Mouse (Mus musculus) MEL (cell line): ENCODE results near the gene Rps11. TPM values are rescaled to one million over a fixed set of nuclear protein-coding genes. Genes with fewer than 3 reads are reported as not detected.

Experiments
- DNase-seq: peaks from one replicate; pipeline ENCODE4 v3.0.0; 2011; ENCODE audit warnings: low read depth, low spot score
- H3K27ac ChIP-seq: 2 replicates; pipeline ENCODE4 v1.5.1; 2012; ENCODE audit warnings: low read depth, mild to moderate bottlenecking, control low read depth, low read length, moderate library complexity; ENCODE audit not compliant: control insufficient read depth
- H3K27me3 ChIP-seq, 2 experiments: fragments of 150-350 bp in 1 of 2; sonication (generic) in 1 of 2; 2 replicates each; pipeline ENCODE4 v1.6.1; 2012; ENCODE audit warnings: low read length in 2 of 2, mild to moderate bottlenecking in 2 of 2, improper control_type of control experiment in 1 of 2, moderate library complexity in 1 of 2; ENCODE audit not compliant: insufficient read depth in 2 of 2, control insufficient read depth in 1 of 2
- H3K36me3 ChIP-seq, 2 experiments: 2 replicates each; pipeline ENCODE4 v1.6.1; 2012 to 2014; ENCODE audit warnings: low read length in 2 of 2, improper control_type of control experiment in 1 of 2, inconsistent platforms in 1 of 2, mild to moderate bottlenecking in 1 of 2; ENCODE audit not compliant: insufficient read depth in 2 of 2, control insufficient read depth in 1 of 2
- H3K4me1 ChIP-seq, 2 experiments: fragments of 150-350 bp in 1 of 2; sonication (generic) in 1 of 2; 2 replicates each; pipeline ENCODE4 v1.6.1; 2012; ENCODE audit warnings: low read length in 2 of 2, improper control_type of control experiment in 1 of 2, mild to moderate bottlenecking in 1 of 2; ENCODE audit not compliant: insufficient read depth in 2 of 2, control insufficient read depth in 1 of 2
- H3K4me3 ChIP-seq, 2 experiments: fragments of 150-350 bp in 1 of 2; sonication (generic) in 1 of 2; 2 replicates each; pipeline ENCODE4 v1.5.1; 2012; ENCODE audit warnings: low read depth in 2 of 2, low read length in 2 of 2, mild to moderate bottlenecking in 2 of 2, moderate library complexity in 2 of 2, control low read depth in 1 of 2, improper control_type of control experiment in 1 of 2; ENCODE audit not compliant: control insufficient read depth in 1 of 2, insufficient read depth in 1 of 2
- H3K79me2 ChIP-seq: 2 replicates; pipeline ENCODE4 v1.6.1; 2012; ENCODE audit warnings: mild to moderate bottlenecking, low read length, moderate library complexity; ENCODE audit not compliant: control insufficient read depth, poor library complexity, insufficient read depth
- H3K9ac ChIP-seq: 2 replicates; pipeline ENCODE4 v1.6.1; 2012; ENCODE audit warnings: low read depth, mild to moderate bottlenecking, control low read depth, low read length, moderate library complexity; ENCODE audit not compliant: control insufficient read depth, poor library complexity, severe bottlenecking
- H3K9me3 ChIP-seq: fragments of 150-350 bp; sonication (generic); replicated peaks from 2 replicates; pipeline ENCODE4 v1.6.1; 2012; ENCODE audit warnings: mild to moderate bottlenecking, low read length, improper control_type of control experiment, moderate library complexity; ENCODE audit not compliant: insufficient read depth
- BHLHE40 ChIP-seq: IDR thresholded peaks from 2 replicates; pipeline ENCODE4 v1.6.1; 2012; ENCODE audit warnings: low read depth, mild to moderate bottlenecking, inconsistent platforms, low read length, improper control_type of control experiment, borderline replicate concordance
- CHD1 ChIP-seq: IDR thresholded peaks from 2 replicates; pipeline ENCODE4 v1.6.1; 2012; ENCODE audit warnings: low read depth, mild to moderate bottlenecking, inconsistent platforms, low read length, improper control_type of control experiment
- CHD2 ChIP-seq: IDR thresholded peaks from 2 replicates; pipeline ENCODE4 v1.6.1; 2011; ENCODE audit warnings: low read length, improper control_type of control experiment
- CTCF ChIP-seq, 3 experiments: IDR thresholded peaks in 2 of 3; conservative IDR thresholded peaks in 1 of 3; 2 replicates each; pipeline ENCODE4 v1.5.1; 2011 to 2012; ENCODE audit warnings: low read length in 3 of 3, low read depth in 2 of 3, mild to moderate bottlenecking in 2 of 3, improper control_type of control experiment in 1 of 3, inconsistent platforms in 1 of 3, mixed read lengths in 1 of 3, moderate library complexity in 1 of 3; ENCODE audit not compliant: control insufficient read depth in 1 of 3, insufficient read depth in 1 of 3, poor library complexity in 1 of 3, severe bottlenecking in 1 of 3
- ELF1 ChIP-seq: IDR thresholded peaks from 2 replicates; pipeline ENCODE4 v1.6.1; 2014; ENCODE audit warnings: low read depth, mild to moderate bottlenecking, inconsistent platforms, low read length, improper control_type of control experiment, moderate library complexity
- EP300 ChIP-seq, 2 experiments: IDR thresholded peaks; 2 replicates each; pipeline ENCODE4 v1.6.1; 2011; ENCODE audit warnings: improper control_type of control experiment in 2 of 2, low read length in 2 of 2, low read depth in 1 of 2, mild to moderate bottlenecking in 1 of 2
- ETS1 ChIP-seq: IDR thresholded peaks from 2 replicates; pipeline ENCODE4 v1.6.1; 2012; ENCODE audit warnings: low read depth, mild to moderate bottlenecking, inconsistent platforms, low read length, improper control_type of control experiment, moderate library complexity
- GATA1 ChIP-seq: IDR thresholded peaks from 2 replicates; pipeline ENCODE4 v1.6.1; 2011; ENCODE audit warnings: low read depth, low read length, improper control_type of control experiment
- KAT2A ChIP-seq: conservative IDR thresholded peaks from 2 replicates; pipeline ENCODE4 v1.6.1; 2012; ENCODE audit warnings: low read depth, low read length, improper control_type of control experiment, inconsistent platforms
- MAFK ChIP-seq: IDR thresholded peaks from 2 replicates; pipeline ENCODE4 v1.6.1; 2011; ENCODE audit warnings: low read depth, mild to moderate bottlenecking, low read length, improper control_type of control experiment, borderline replicate concordance
- MAX ChIP-seq: IDR thresholded peaks from 2 replicates; pipeline ENCODE4 v1.6.1; 2011; ENCODE audit warnings: low read length, improper control_type of control experiment
- MAZ ChIP-seq: IDR thresholded peaks from 2 replicates; pipeline ENCODE4 v1.6.1; 2012; ENCODE audit warnings: low read depth, mild to moderate bottlenecking, inconsistent platforms, low read length, improper control_type of control experiment
- MEF2A ChIP-seq: IDR thresholded peaks from 2 replicates; pipeline ENCODE4 v1.6.1; 2014; ENCODE audit warnings: low read depth, mild to moderate bottlenecking, inconsistent platforms, low read length, improper control_type of control experiment; ENCODE audit not compliant: poor library complexity, insufficient replicate concordance, severe bottlenecking; ENCODE audit errors: extremely low read depth
- MXI1 ChIP-seq: IDR thresholded peaks from 2 replicates; pipeline ENCODE4 v1.6.1; 2011; ENCODE audit warnings: mild to moderate bottlenecking, low read depth, low read length, improper control_type of control experiment
- MYC ChIP-seq: IDR thresholded peaks from 2 replicates; pipeline ENCODE4 v1.6.1; 2011; ENCODE audit warnings: low read depth, mild to moderate bottlenecking, low read length, improper control_type of control experiment, moderate library complexity
- POLR2AphosphoS2 ChIP-seq: IDR thresholded peaks from 2 replicates; pipeline ENCODE4 v1.6.1; 2011; ENCODE audit warnings: low read length, improper control_type of control experiment
- RAD21 ChIP-seq: IDR thresholded peaks from 2 replicates; pipeline ENCODE4 v1.6.1; 2011; ENCODE audit warnings: mild to moderate bottlenecking, low read depth, low read length, improper control_type of control experiment
- SIN3A ChIP-seq: IDR thresholded peaks from 2 replicates; pipeline ENCODE4 v1.6.1; 2012; ENCODE audit warnings: low read length, improper control_type of control experiment, inconsistent platforms
- SMC3 ChIP-seq: IDR thresholded peaks from 2 replicates; pipeline ENCODE4 v1.6.1; 2011; ENCODE audit warnings: low read depth, low read length, improper control_type of control experiment
- TAL1 ChIP-seq: IDR thresholded peaks from 2 replicates; pipeline ENCODE4 v1.6.1; 2012; ENCODE audit warnings: mild to moderate bottlenecking, inconsistent platforms, low read length, moderate library complexity, mixed read lengths
- TCF12 ChIP-seq: IDR thresholded peaks from 2 replicates; pipeline ENCODE4 v1.6.1; 2014; ENCODE audit warnings: low read depth, mild to moderate bottlenecking, inconsistent platforms, low read length, improper control_type of control experiment, moderate library complexity
- USF2 ChIP-seq, 2 experiments: IDR thresholded peaks; 2 replicates each; pipeline ENCODE4 v1.6.1; 2011 to 2012; ENCODE audit warnings: improper control_type of control experiment in 2 of 2, low read length in 2 of 2, borderline replicate concordance in 1 of 2, inconsistent platforms in 1 of 2, low read depth in 1 of 2, mild to moderate bottlenecking in 1 of 2; ENCODE audit not compliant: insufficient read depth in 1 of 2
- ZC3H11A ChIP-seq: IDR thresholded peaks from 2 replicates; pipeline ENCODE4 v1.6.1; 2012; ENCODE audit warnings: low read depth, mild to moderate bottlenecking, inconsistent platforms, low read length, improper control_type of control experiment
- ZKSCAN1 ChIP-seq: IDR thresholded peaks from 2 replicates; pipeline ENCODE4 v1.6.1; 2012; ENCODE audit warnings: low read depth, mild to moderate bottlenecking, inconsistent platforms, low read length, improper control_type of control experiment, moderate library complexity
- ZMIZ1 ChIP-seq: IDR thresholded peaks from 2 replicates; pipeline ENCODE4 v1.6.1; 2012; ENCODE audit warnings: low read depth, mild to moderate bottlenecking, inconsistent platforms, low read length, improper control_type of control experiment, moderate library complexity
- ZNF384 ChIP-seq: IDR thresholded peaks from 2 replicates; pipeline ENCODE4 v1.6.1; 2012; ENCODE audit warnings: low read depth, mild to moderate bottlenecking, inconsistent platforms, low read length, improper control_type of control experiment
- polyA plus RNA-seq, 2 experiments: library from polyadenylated mRNA; stranded (reverse) in 1 of 2; unstranded in 1 of 2; fragments of >175 nt in 1 of 2; fragments of >200 nt in 1 of 2; gene quantifications; 2 replicates each; pipeline versions ENCODE4 v1.2.1 to v1.2.4; 2012; ENCODE audit warnings: low replicate concordance in 2 of 2, low read depth in 1 of 2; ENCODE audit not compliant: insufficient read length in 2 of 2, insufficient read depth in 1 of 2, missing spikeins in 1 of 2
- total RNA-seq: library from RNA; depleted of rRNA; stranded (reverse); fragments of 300-350 nt; gene quantifications from 2 replicates; pipeline ENCODE4 v1.2.3, GENCODE M21; 2012

Rps11 gene
- total and polyA plus RNA-seq, 3 experiments: 2,708 to 5,434 (median 3,189) TPM

- no peak overlapping the region for H3K9ac ChIP-seq
- H3K4me3 ChIP-seq: no peak overlapping the region
- H3K9me3 ChIP-seq: no peaks in the 10 kb centered on the region
Observed at GRCm38 (mm10) chr7:45147267-45147666, 23.0 kb upstream of the Rps11 start.

GRCm38 (mm10) chr7:45145460-45145859 is 21.2 kb upstream of the Rps11 start:
- no peaks in the 10 kb centered on the region; a peak in 1 of 4 replicates for H3K36me3 ChIP-seq
- no peaks in the 10 kb centered on the region for H3K9me3 ChIP-seq
- no peak for DNase-seq
- no peak for TF ChIP-seq TAL1
- no peak for TF ChIP-seq ZC3H11A
- no peak for TF ChIP-seq MXI1
- TF ChIP-seq CHD1: no peak
- TF ChIP-seq MAFK: no peak
- TF ChIP-seq ZNF384: no peak
- no peak for TF ChIP-seq POLR2AphosphoS2
- TF ChIP-seq ZKSCAN1: no peak
- TF ChIP-seq EP300 (IDR thresholded peaks at IDR 0.05; ENCODE audit: low read depth in 1 of 2, low read length in 2 of 2): no peak
- TF ChIP-seq SMC3: no peak
- no peak for TF ChIP-seq MEF2A
- no peak for TF ChIP-seq MAZ
- H3K27me3 ChIP-seq: no peaks in the 10 kb centered on the region
- H3K79me2 ChIP-seq: no peaks in the 10 kb centered on the region
- H3K4me1 ChIP-seq: no peaks in the 10 kb centered on the region
- H3K27ac ChIP-seq: no peak overlapping the region
- no peak overlapping the region for H3K9ac ChIP-seq
- no peak overlapping the region for H3K4me3 ChIP-seq

More at GRCm38 (mm10) chr7:45147267-45147666, 23.0 kb upstream of the Rps11 start:
- no peak for DNase-seq
- H3K27me3 ChIP-seq: no peaks in the 10 kb centered on the region
- no peaks in the 10 kb centered on the region for H3K4me1 ChIP-seq
- TF ChIP-seq ZC3H11A (no peak), MXI1 (no peak), MAFK (no peak), MAZ (no peak), SIN3A (no peak), RAD21 (no peak), ETS1 (no peak), KAT2A (no peak), ZNF384 (no peak), TCF12 (no peak), CTCF (IDR thresholded peaks at IDR 0.05 in 2 of 3, conservative IDR thresholded peaks at IDR 0.05 in 1 of 3; ENCODE audit: control insufficient read depth in 1 of 3, insufficient read depth in 1 of 3, low read depth in 2 of 3, low read length in 3 of 3, poor library complexity in 1 of 3, severe bottlenecking in 1 of 3) (no peak), USF2 (IDR thresholded peaks at IDR 0.05; ENCODE audit: borderline replicate concordance in 1 of 2, insufficient read depth in 1 of 2, low read depth in 1 of 2, low read length in 2 of 2) (no peak), GATA1 (no peak), ELF1 (no peak), BHLHE40 (no peak), EP300 (IDR thresholded peaks at IDR 0.05; ENCODE audit: low read depth in 1 of 2, low read length in 2 of 2) (no peak), CHD2 (no peak), MYC (no peak), ZMIZ1 (no peak), MAX (no peak)
- TF ChIP-seq, all 39 proteins: peak for 0
- H3K36me3 ChIP-seq: no peaks in the 10 kb centered on the region; a peak in 1 of 4 replicates
- H3K79me2 ChIP-seq: no peaks in the 10 kb centered on the region
- no peak overlapping the region for H3K27ac ChIP-seq
